Mouse (Mus musculus): Measurements from ENCODE around the gene Amacr. TPM values are rescaled to one million over a fixed set of nuclear protein-coding genes. Genes with fewer than 3 reads are reported as not detected.

The Amacr gene
- total and polyA plus RNA-seq, 3 experiments, result 15.7 to 43.0 (median 29.6) TPM

GRCm38 (mm10) chr15:11003791-11004190 lies 22.2 kb downstream of the Amacr start:
- Histone ChIP-seq H3K79me2 (replicated peaks; ENCODE audit: control insufficient read depth, extremely low read depth, insufficient read depth, poor library complexity, severe bottlenecking) (no peaks in the 10 kb centered on the region), H3K36me3 (replicated peaks in 1 of 2; ENCODE audit: control insufficient read depth in 1 of 2, insufficient read depth in 1 of 2, low read length in 1 of 2) (no peaks in the 10 kb centered on the region), H3K4me1 (ENCODE audit: control insufficient read depth in 1 of 2, insufficient read depth in 2 of 2) (peaks cover 0 to 3% of the 10 kb centered on the region in 2 experiments; a peak in 1 of 4 replicates), H3K4me2 (ENCODE audit: insufficient read depth, low read depth, poor library complexity, severe bottlenecking) (no peak overlapping the region), H3K9me3 (replicated peaks; ENCODE audit: low read length) (no peaks in the 10 kb centered on the region), H3K27me3 (replicated peaks) (no peaks in the 10 kb centered on the region), H3K27ac (ENCODE audit: insufficient read depth, low read depth) (no peak overlapping the region), H3K9ac (ENCODE audit: insufficient read depth, low read depth) (no peak overlapping the region), H3K4me3 (replicated peaks in 1 of 3; ENCODE audit: low read depth in 2 of 3, low read length in 2 of 3, poor library complexity in 1 of 3) (no peak overlapping the region)
- DNase-seq (ENCODE audit: extremely low read depth), result no peak
- TF ChIP-seq EP300 (IDR thresholded peaks at IDR 0.05; ENCODE audit: low read length), result no peak
- no peak for TF ChIP-seq E2F4 (IDR thresholded peaks at IDR 0.05; ENCODE audit: insufficient replicate concordance, low read depth, low read length)
- TF ChIP-seq MAX (IDR thresholded peaks at IDR 0.05; ENCODE audit: low read length), result no peak
- no peak for TF ChIP-seq BHLHE40 (IDR thresholded peaks at IDR 0.05; ENCODE audit: low read depth, low read length)
- no peak for TF ChIP-seq KAT2A (IDR thresholded peaks at IDR 0.05; ENCODE audit: insufficient replicate concordance, low read length)
- no peak for TF ChIP-seq USF1 (IDR thresholded peaks at IDR 0.05; ENCODE audit: low read depth, low read length)
- no peak for TF ChIP-seq MEF2A (IDR thresholded peaks at IDR 0.05; ENCODE audit: borderline replicate concordance, low read depth, low read length)
- no peak for TF ChIP-seq ELF1 (IDR thresholded peaks at IDR 0.05; ENCODE audit: low read depth, low read length)
- TF ChIP-seq IRF4 (IDR thresholded peaks at IDR 0.05; ENCODE audit: low read depth, low read length), result no peak
- no peak for TF ChIP-seq RAD21 (IDR thresholded peaks at IDR 0.05; ENCODE audit: low read depth, low read length)
- no peak for TF ChIP-seq POLR2A (IDR thresholded peaks at IDR 0.05; ENCODE audit: low read depth, low read length)
- no peak for TF ChIP-seq GABPA (IDR thresholded peaks at IDR 0.05; ENCODE audit: insufficient replicate concordance, low read depth, low read length)
- TF ChIP-seq CHD2 (IDR thresholded peaks at IDR 0.05; ENCODE audit: low read length), result no peak
- no peak for TF ChIP-seq CHD1 (IDR thresholded peaks at IDR 0.05; ENCODE audit: low read depth, low read length)
- TF ChIP-seq NELFE (IDR thresholded peaks at IDR 0.05; ENCODE audit: low read depth, low read length), result no peak
- no peak for TF ChIP-seq SIN3A (IDR thresholded peaks at IDR 0.05; ENCODE audit: low read length)
- TF ChIP-seq HCFC1 (IDR thresholded peaks at IDR 0.05; ENCODE audit: low read depth, low read length), result no peak
- no peak for TF ChIP-seq ZNF384 (IDR thresholded peaks at IDR 0.05; ENCODE audit: low read depth, low read length)
- in situ Hi-C loops (cut with MboI; ENCODE audit: low pct_ligation_motif_present, low pct_unique_long_range_greater_than_20kb, low sequenced_read_pairs), result loop anchor here (5.0 to 25.0 kb wide), 2 partner anchors 81 to 959 kb away; no protein-coding TSS in a partner anchor
- dilution Hi-C loops (cut with MboI; ENCODE audit: extremely low pct_ligation_motif_present, extremely low pct_unique_long_range_greater_than_20kb, low sequenced_read_pairs), result no loop called here

GRCm38 (mm10) chr15:11004646-11005045 lies 23.1 kb downstream of the Amacr start:
- no peak overlapping the region for H3K4me2 ChIP-seq (ENCODE audit: insufficient read depth, low read depth, poor library complexity, severe bottlenecking)
- dilution Hi-C loops (cut with MboI; ENCODE audit: extremely low pct_ligation_motif_present, extremely low pct_unique_long_range_greater_than_20kb, low sequenced_read_pairs) (no loop called here), in situ Hi-C loops (cut with MboI; ENCODE audit: low pct_ligation_motif_present, low pct_unique_long_range_greater_than_20kb, low sequenced_read_pairs) (loop anchor here (5.0 to 25.0 kb wide), 2 partner anchors 82 to 958 kb away; no protein-coding TSS in a partner anchor)
- no peaks in the 10 kb centered on the region for H3K79me2 ChIP-seq (replicated peaks; ENCODE audit: control insufficient read depth, extremely low read depth, insufficient read depth, poor library complexity, severe bottlenecking)
- H3K9me3 ChIP-seq (replicated peaks; ENCODE audit: low read length), result no peaks in the 10 kb centered on the region
- no peaks in the 10 kb centered on the region for H3K27me3 ChIP-seq (replicated peaks)
- H3K4me1 ChIP-seq (ENCODE audit: control insufficient read depth in 1 of 2, insufficient read depth in 2 of 2), result peaks cover 0 to 6% of the 10 kb centered on the region in 2 experiments; a peak in 1 of 4 replicates
- H3K27ac ChIP-seq (ENCODE audit: insufficient read depth, low read depth), result no peak overlapping the region
- H3K36me3 ChIP-seq (replicated peaks in 1 of 2; ENCODE audit: control insufficient read depth in 1 of 2, insufficient read depth in 1 of 2, low read length in 1 of 2), result no peaks in the 10 kb centered on the region
- H3K4me3 ChIP-seq (replicated peaks in 1 of 3; ENCODE audit: low read depth in 2 of 3, low read length in 2 of 3, poor library complexity in 1 of 3), result no peak overlapping the region
- TF ChIP-seq POLR2AphosphoS2 (IDR thresholded peaks at IDR 0.05; ENCODE audit: low read depth, low read length), result no peak
- no peak for TF ChIP-seq UBTF (IDR thresholded peaks at IDR 0.05; ENCODE audit: low read depth, low read length)
- TF ChIP-seq ZKSCAN1 (IDR thresholded peaks at IDR 0.05; ENCODE audit: borderline replicate concordance, low read depth, low read length), result no peak
- no peak for TF ChIP-seq ZNF384 (IDR thresholded peaks at IDR 0.05; ENCODE audit: low read depth, low read length)
- no peak for TF ChIP-seq BHLHE40 (IDR thresholded peaks at IDR 0.05; ENCODE audit: low read depth, low read length)
- TF ChIP-seq USF1 (IDR thresholded peaks at IDR 0.05; ENCODE audit: low read depth, low read length), result no peak
- no peak for TF ChIP-seq EP300 (IDR thresholded peaks at IDR 0.05; ENCODE audit: low read length)
- no peak for TF ChIP-seq MAFK (IDR thresholded peaks at IDR 0.05; ENCODE audit: insufficient replicate concordance, low read length)
- no peak for TF ChIP-seq NELFE (IDR thresholded peaks at IDR 0.05; ENCODE audit: low read depth, low read length)
- no peak for TF ChIP-seq ETS1 (conservative IDR thresholded peaks at IDR 0.05; ENCODE audit: low read depth, low read length)
- TF ChIP-seq POLR2A (IDR thresholded peaks at IDR 0.05; ENCODE audit: low read depth, low read length), result no peak
- TF ChIP-seq MAZ (IDR thresholded peaks at IDR 0.05; ENCODE audit: low read depth, low read length), result no peak
- TF ChIP-seq SMC3 (IDR thresholded peaks at IDR 0.05; ENCODE audit: low read depth, low read length), result no peak
- TF ChIP-seq E2F4 (IDR thresholded peaks at IDR 0.05; ENCODE audit: insufficient replicate concordance, low read depth, low read length), result no peak
- TF ChIP-seq TBP (conservative IDR thresholded peaks at IDR 0.05; ENCODE audit: low read depth, low read length), result no peak
- no peak for TF ChIP-seq SIN3A (IDR thresholded peaks at IDR 0.05; ENCODE audit: low read length)
- TF ChIP-seq HCFC1 (IDR thresholded peaks at IDR 0.05; ENCODE audit: low read depth, low read length), result no peak
- no peak for TF ChIP-seq MXI1 (IDR thresholded peaks at IDR 0.05; ENCODE audit: low read depth, low read length)
- H3K9ac ChIP-seq (ENCODE audit: insufficient read depth, low read depth), result no peak overlapping the region
- DNase-seq (ENCODE audit: extremely low read depth), result no peak

All from CH12.LX (cell line).